Mouse (Mus musculus) thymus, adult 2 months (tissue): ENCODE measurements at regions not wholly inside any gene's neighbourhood (a gene's known extent, or its start where the extent isn't known, plus 50 kb on each side); places are given as distances from the start of the nearest gene placed in this dataset.

Source experiments
- DNase-seq: peaks from one replicate; pipeline ENCODE4 v3.0.0; 2021
- H3K27ac ChIP-seq: fragments of 200-500 bp; 2 replicates; pipeline ENCODE4 v1.5.1; 2012; ENCODE audit warnings: low read length, control low read depth; ENCODE audit not compliant: control insufficient read depth, insufficient read depth
- H3K27me3 ChIP-seq: fragments of 200-500 bp; 2 replicates; pipeline ENCODE4 v1.6.1; 2012; ENCODE audit warnings: mild to moderate bottlenecking, low read length, moderate library complexity, mixed read lengths; ENCODE audit not compliant: control insufficient read depth, insufficient read depth
- H3K36me3 ChIP-seq: fragments of 200-500 bp; 2 replicates; pipeline ENCODE4 v1.6.1; 2012; ENCODE audit warnings: mild to moderate bottlenecking, low read length, moderate library complexity; ENCODE audit not compliant: control insufficient read depth, insufficient read depth
- H3K4me1 ChIP-seq: fragments of 200-500 bp; replicated peaks from 2 replicates; pipeline ENCODE4 v1.6.1; 2012; ENCODE audit warnings: low read length; ENCODE audit not compliant: control insufficient read depth, insufficient read depth
- H3K4me3 ChIP-seq: fragments of 200-500 bp; 2 replicates; pipeline ENCODE4 v1.5.1; 2012; ENCODE audit warnings: mild to moderate bottlenecking, low read length, control low read depth, moderate library complexity; ENCODE audit not compliant: control insufficient read depth, insufficient read depth
- CTCF ChIP-seq: fragments of 200-500 bp; IDR thresholded peaks from 2 replicates; pipeline ENCODE4 v1.5.1; 2012; ENCODE audit warnings: mild to moderate bottlenecking, control low read depth, low read length, moderate library complexity, borderline replicate concordance; ENCODE audit not compliant: control insufficient read depth, poor library complexity, insufficient read depth; ENCODE audit errors: extremely low read depth
- POLR2A ChIP-seq: fragments of 200-500 bp; IDR thresholded peaks from 2 replicates; pipeline ENCODE4 v1.6.1; 2012; ENCODE audit warnings: mild to moderate bottlenecking, low read length, control low read depth, moderate library complexity; ENCODE audit not compliant: control insufficient read depth, poor library complexity, insufficient read depth; ENCODE audit errors: extremely low read depth
- WGBS: fragments of 180-500 bp; shearing (Covaris S2); methylation state at CpG from one replicate; pipeline ENCODE4 v1.1.7; 2018; 5-methylcytosine and 5-hydroxymethylcytosine counted together

DNA sequence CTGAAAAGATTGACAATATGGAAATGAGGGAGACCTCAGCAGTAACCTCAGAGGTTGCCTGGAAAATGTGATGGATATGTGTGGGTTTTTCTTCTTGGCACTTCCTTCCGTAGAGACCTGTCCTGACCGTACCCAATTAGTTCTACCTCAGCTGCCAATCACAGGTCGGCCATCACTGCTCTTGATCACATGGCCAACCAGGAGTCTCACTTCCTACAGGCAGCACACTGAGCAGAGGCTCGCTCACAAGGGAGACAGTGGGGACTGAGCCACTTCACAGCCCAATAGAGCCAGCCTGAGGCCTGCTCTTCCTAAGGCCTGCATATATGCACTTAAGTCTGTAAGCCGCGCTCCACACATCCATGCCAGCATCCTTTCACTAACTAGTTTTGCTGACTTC, 82.1 kb upstream of the Mpp6 start:
- 93% methylated on average over 6 of the region's 6 CpGs for WGBS
- TF ChIP-seq POLR2A = no peak
- no peak for TF ChIP-seq CTCF
- no peaks in the 10 kb centered on the region for H3K27me3 ChIP-seq

DNA sequence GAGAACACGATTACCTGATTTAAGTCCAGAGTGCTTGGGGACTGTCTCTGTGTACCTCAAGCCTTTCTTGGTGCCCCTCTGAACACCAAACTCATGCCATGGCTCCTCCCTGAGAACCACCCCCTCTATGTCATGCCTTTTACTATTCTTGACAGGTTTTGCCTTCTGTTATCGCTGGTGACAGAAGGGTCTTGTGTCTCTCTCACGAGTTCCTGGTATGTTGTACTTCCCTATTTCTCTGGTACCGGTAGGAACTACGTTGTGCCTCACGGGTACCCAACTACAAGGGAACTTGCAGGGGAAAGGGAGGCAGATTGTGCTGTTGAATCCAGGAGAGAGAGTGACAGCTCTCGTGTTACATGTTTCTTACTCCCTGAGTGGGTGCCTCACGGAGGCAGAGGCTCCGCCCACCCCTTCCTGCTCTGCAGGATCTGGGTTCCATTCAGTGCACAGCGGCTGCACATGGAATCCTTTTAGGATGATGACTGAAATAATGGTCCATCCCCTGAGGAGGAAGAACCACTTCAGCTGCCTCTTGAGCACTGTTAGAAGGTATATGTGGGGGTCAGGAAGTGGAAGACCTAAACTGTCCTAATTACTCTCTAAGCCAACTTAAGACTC, 80.0 kb upstream of the Mpp6 start:
- Histone ChIP-seq H3K27ac (no peak overlapping the region), H3K4me3 (no peak overlapping the region), H3K27me3 (no peaks in the 10 kb centered on the region), H3K4me1 (peaks cover 5% of the 10 kb centered on the region; the same call in 1 of the 2 replicates), H3K36me3 (no peaks in the 10 kb centered on the region)
- no peak for DNase-seq
- TF ChIP-seq POLR2A = no peak
- WGBS = 16% methylated on average over 10 of the region's 10 CpGs

More for the DNA sequence above, 82.1 kb upstream of the Mpp6 start:
- DNase-seq = no peak
- Histone ChIP-seq H3K4me1 (peaks cover 5% of the 10 kb centered on the region; the same call in 1 of the 2 replicates), H3K4me3 (no peak overlapping the region), H3K27ac (no peak overlapping the region), H3K36me3 (no peaks in the 10 kb centered on the region)

DNA sequence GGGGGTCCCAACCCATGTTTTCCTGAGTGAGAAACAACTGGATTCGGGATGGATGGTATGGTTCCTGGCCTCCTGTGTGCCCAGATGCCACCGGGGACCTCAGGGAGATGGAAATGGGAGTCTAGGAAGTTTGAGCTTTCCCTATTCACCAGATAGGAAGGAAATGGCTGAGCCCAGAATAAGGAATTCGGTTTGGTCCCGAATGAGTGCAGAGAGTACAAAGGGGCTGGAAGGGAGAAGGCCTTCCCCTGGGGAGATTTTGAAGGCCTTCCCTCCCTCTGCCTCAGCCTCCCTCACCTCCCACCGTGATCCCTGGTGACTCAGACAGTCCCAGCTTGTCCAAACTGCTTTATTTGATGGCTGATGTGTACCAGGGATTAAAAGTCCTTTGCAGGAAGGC, 78.7 kb upstream of the Mpp6 start:
- no peak for TF ChIP-seq CTCF
- peaks cover 5% of the 10 kb centered on the region; the same call in 1 of the 2 replicates for H3K4me1 ChIP-seq
- no peaks in the 10 kb centered on the region for H3K27me3 ChIP-seq
- 91% methylated on average over 5 of the region's 5 CpGs for WGBS
- no peaks in the 10 kb centered on the region for H3K36me3 ChIP-seq
- no peak for DNase-seq
- H3K27ac ChIP-seq = no peak overlapping the region
- H3K4me3 ChIP-seq = no peak overlapping the region

DNA sequence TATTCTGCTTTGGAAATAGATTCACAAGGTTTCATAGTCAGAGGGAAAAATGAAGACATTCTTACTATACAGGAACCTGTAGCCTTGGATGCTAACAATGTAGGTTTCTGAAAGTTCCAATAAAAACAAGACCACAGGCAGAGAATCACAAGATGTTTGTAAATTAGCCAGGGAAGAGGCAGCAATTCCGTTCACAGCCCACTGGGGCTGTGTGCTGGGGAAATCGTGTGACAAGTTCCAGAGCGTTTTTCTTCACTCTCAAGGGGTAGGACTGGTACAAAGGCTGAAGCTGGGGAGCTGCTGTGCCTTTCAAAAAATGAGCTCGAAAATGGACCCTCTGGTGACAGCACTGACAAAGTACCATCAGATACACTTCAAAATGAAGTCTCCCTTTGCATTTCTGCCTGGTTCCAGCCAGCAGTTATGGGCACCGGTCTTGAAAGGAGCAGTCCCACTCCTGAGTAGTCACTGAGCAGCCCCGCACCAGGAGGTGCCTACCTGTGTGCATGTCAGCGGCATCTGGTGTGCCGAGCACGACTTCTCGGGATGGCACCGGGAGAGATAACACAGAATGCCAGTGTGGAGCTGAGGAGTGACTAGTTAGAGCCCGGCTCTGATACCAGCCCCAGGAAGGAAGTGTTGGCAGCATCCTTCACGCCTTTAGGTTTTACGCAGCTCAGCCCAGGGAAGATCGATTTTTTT, 77.0 kb upstream of the Mpp6 start:
- Histone ChIP-seq H3K36me3 (no peaks in the 10 kb centered on the region), H3K27me3 (no peaks in the 10 kb centered on the region), H3K4me1 (peaks cover 7% of the 10 kb centered on the region; the same call in 1 of the 2 replicates), H3K4me3 (no peak overlapping the region), H3K27ac (no peak overlapping the region)
- no peak for DNase-seq
- no peak for TF ChIP-seq POLR2A
- WGBS = 84% methylated on average over 15 of the region's 15 CpGs

DNA sequence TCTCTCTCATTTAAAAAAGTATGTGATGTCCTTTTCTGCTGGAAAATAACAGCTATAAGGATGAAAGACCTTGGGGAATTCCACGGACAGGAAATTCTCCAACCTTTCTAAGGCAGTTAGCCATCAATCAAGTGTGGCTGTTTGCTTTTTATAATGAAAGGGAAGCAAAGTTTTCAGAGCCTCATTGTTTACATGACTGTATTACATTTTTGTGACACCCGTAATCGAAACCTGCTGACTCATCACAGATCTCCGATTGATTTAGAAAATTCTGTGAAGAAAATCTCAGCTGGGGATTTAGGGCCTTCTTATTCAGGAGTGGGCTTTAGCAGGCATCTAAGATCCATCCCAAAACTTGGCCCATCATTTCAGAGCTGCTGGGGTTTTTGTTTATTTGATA, 72.4 kb upstream of the Mpp6 start:
- no peak overlapping the region for H3K4me3 ChIP-seq
- no peaks in the 10 kb centered on the region for H3K27me3 ChIP-seq
- H3K27ac ChIP-seq = no peak overlapping the region
- DNase-seq = no peak
- 7% methylated on average over 4 of the region's 4 CpGs for WGBS
- 0 out of 2 replicates have a peak, but pooled peaks cover 6% of the 10 kb centered on the region for H3K4me1 ChIP-seq
- no peaks in the 10 kb centered on the region for H3K36me3 ChIP-seq
- TF ChIP-seq POLR2A (no peak), CTCF (no peak)

DNA sequence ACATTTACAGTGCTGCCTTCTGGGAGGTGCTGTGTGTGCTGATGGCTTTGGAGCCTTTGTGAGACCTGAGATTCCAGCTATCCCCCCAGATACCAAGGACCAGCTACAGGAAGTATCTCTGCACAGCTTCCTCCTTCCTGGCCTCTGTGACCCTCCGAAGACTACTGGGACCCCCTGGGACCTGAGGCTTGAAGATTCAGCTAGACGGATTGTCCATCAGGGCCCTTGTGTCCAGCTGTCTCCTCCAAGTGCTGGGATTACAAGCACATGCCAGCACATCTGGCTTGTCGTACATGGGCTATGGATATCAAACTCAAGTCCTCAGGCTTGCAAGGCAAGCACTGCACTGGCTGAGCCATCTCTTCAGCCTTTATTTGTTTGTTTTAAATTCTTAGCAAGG, 71.7 kb upstream of the Mpp6 start:
- no peak for TF ChIP-seq POLR2A
- no peak for TF ChIP-seq CTCF
- Histone ChIP-seq H3K4me3 (no peak overlapping the region), H3K4me1 (0 out of 2 replicates have a peak, but pooled peaks cover 6% of the 10 kb centered on the region), H3K27ac (no peak overlapping the region), H3K36me3 (no peaks in the 10 kb centered on the region), H3K27me3 (no peaks in the 10 kb centered on the region)
- no peak for DNase-seq
- WGBS = 87% methylated on average over 3 of the region's 3 CpGs

DNA sequence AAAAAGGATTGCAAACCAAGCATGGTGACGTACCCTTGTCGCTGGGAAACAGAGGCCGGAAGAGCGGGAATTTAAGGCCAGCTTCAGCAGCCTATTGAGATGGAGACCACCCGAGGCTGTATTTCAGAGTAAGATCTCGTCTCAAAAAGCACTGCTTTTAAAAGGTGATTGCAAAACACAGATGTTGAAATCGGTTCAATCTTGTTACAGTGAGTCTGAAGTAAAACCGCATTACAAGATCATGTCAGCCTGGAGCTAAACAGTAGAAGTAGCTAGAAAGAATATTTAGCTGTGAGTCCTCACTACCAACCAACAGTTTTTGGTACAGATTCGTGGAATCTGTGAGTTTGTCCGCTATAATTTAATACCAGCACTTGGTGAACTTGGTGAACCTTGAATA, 69.0 kb upstream of the Mpp6 start:
- WGBS = 95% methylated on average over 10 of the region's 10 CpGs
- no peaks in the 10 kb centered on the region for H3K27me3 ChIP-seq
- no peaks in the 10 kb centered on the region for H3K36me3 ChIP-seq
- DNase-seq = no peak
- no peak overlapping the region for H3K27ac ChIP-seq
- 0 out of 2 replicates have a peak, but pooled peaks cover 6% of the 10 kb centered on the region for H3K4me1 ChIP-seq
- H3K4me3 ChIP-seq = no peak overlapping the region
- no peak for TF ChIP-seq POLR2A
- TF ChIP-seq CTCF = no peak
